Mouse (Mus musculus): ENCODE measurements around the gene Rfx8. TPM values are rescaled to one million over a fixed set of nuclear protein-coding genes. Genes with fewer than 3 reads are reported as not detected.
"Not testable (repeated sequence)": the region's sequence is repeated elsewhere in the genome, so short reads cannot be mapped to it uniquely, and the experiment has no call there.

Rfx8 gene
- polyA plus RNA-seq, 1 experiment from 2014 or later = 0.31 TPM

GRCm38 (mm10) chr1:39694756-39695155 is 26.0 kb downstream of the Rfx8 start:
- DNase-seq (ENCODE audit: low spot score) = no peak

- no peak for DNase-seq (ENCODE audit: low spot score)
These were observed 28.8 kb downstream of the Rfx8 start for GRCm38 (mm10) chr1:39691974-39692373.

GRCm38 (mm10) chr1:39691061-39691460 is 29.7 kb downstream of the Rfx8 start:
- DNase-seq (ENCODE audit: low spot score) = no peak

- DNase-seq (ENCODE audit: low spot score) = no peak
These were observed 32.2 kb downstream of the Rfx8 start for GRCm38 (mm10) chr1:39688573-39688972.

GRCm38 (mm10) chr1:39687279-39687678 is 33.5 kb downstream of the Rfx8 start:
- DNase-seq (ENCODE audit: low spot score) = no peak

GRCm38 (mm10) chr1:39685841-39686240 is 35.0 kb downstream of the Rfx8 start:
- DNase-seq (ENCODE audit: low spot score) = peak; percentile 80

GRCm38 (mm10) chr1:39681638-39682037 is 39.2 kb downstream of the Rfx8 start:
- DNase-seq (ENCODE audit: low spot score) = no peak

GRCm38 (mm10) chr1:39680546-39680945 is 40.3 kb downstream of the Rfx8 start:
- peak; percentile 37 for DNase-seq (ENCODE audit: low spot score)

- DNase-seq (ENCODE audit: low spot score) = no peak
These were observed 41.9 kb downstream of the Rfx8 start for GRCm38 (mm10) chr1:39678883-39679282.

GRCm38 (mm10) chr1:39676221-39676876 is 44.4 kb downstream of the Rfx8 start:
- no peak for DNase-seq (ENCODE audit: low spot score)

- DNase-seq (ENCODE audit: low spot score) = no peak
These were observed 48.3 kb downstream of the Rfx8 start for GRCm38 (mm10) chr1:39672362-39673105.

GRCm38 (mm10) chr1:39670211-39670935 is 50.4 kb downstream of the Rfx8 start:
- no peak for DNase-seq (ENCODE audit: low spot score)

GRCm38 (mm10) chr1:39666751-39667252 is 54.0 kb downstream of the Rfx8 start:
- DNase-seq (ENCODE audit: low spot score) = no peak

GRCm38 (mm10) chr1:39664039-39664625 is 56.7 kb downstream of the Rfx8 start:
- DNase-seq (ENCODE audit: low spot score) = no peak

GRCm38 (mm10) chr1:39663050-39663449 is 57.7 kb downstream of the Rfx8 start:
- no peak for DNase-seq (ENCODE audit: low spot score)

GRCm38 (mm10) chr1:39656976-39657529 is 63.7 kb downstream of the Rfx8 start:
- DNase-seq (ENCODE audit: low spot score) = no peak

- DNase-seq (ENCODE audit: low spot score) = not testable (repeated sequence)
These were observed 65.9 kb downstream of the Rfx8 start for GRCm38 (mm10) chr1:39654901-39655300.

GRCm38 (mm10) chr1:39653028-39653427 is 67.8 kb downstream of the Rfx8 start:
- no peak for DNase-seq (ENCODE audit: low spot score)

GRCm38 (mm10) chr1:39651241-39651548 is 69.6 kb downstream of the Rfx8 start, which contains the start of gene Creg2:
TSS of gene Creg2 (minus strand) at chr1:39651474.
- no peak for DNase-seq (ENCODE audit: low spot score)

GRCm38 (mm10) chr1:39650435-39651240 is 70.2 kb downstream of the Rfx8 start:
- DNase-seq (ENCODE audit: low spot score) = no peak

All from thymus, postnatal 0 days (tissue).